Mouse (Mus musculus) forebrain, embryonic 16.5 days (tissue): ENCODE results near the gene Zbtb8a. TPM values are rescaled to one million over a fixed set of nuclear protein-coding genes. Genes with fewer than 3 reads are reported as not detected.

Experiments used
- ATAC-seq: fragments of 200-750 bp; cut with Nextera tagmentation; 2 replicates; pipeline ENCODE4 v1.8.0; 2017; ENCODE audit warnings: mild to moderate bottlenecking, moderate library complexity
- H3K27ac ChIP-seq: fragments of 300-500 bp; sonication (generic); 2 replicates; pipeline ENCODE4 v1.5.1; 2014; ENCODE audit warnings: low read length, control low read depth
- H3K27me3 ChIP-seq: fragments of 300-500 bp; sonication (generic); replicated peaks from 2 replicates; pipeline ENCODE4 v1.6.1; 2014; ENCODE audit warnings: low read length; ENCODE audit not compliant: control insufficient read depth, insufficient read depth
- H3K36me3 ChIP-seq: fragments of 300-500 bp; sonication (generic); 2 replicates; pipeline ENCODE4 v1.6.1; 2014; ENCODE audit not compliant: control insufficient read depth, insufficient read depth
- H3K4me1 ChIP-seq: fragments of 300-500 bp; sonication (generic); replicated peaks from 2 replicates; pipeline ENCODE4 v1.6.1; 2014; ENCODE audit warnings: low read length; ENCODE audit not compliant: control insufficient read depth, insufficient read depth
- H3K4me2 ChIP-seq: fragments of 300-500 bp; sonication (generic); 2 replicates; pipeline ENCODE4 v1.6.1; 2014; ENCODE audit warnings: mild to moderate bottlenecking, low read length, control low read depth
- H3K4me3 ChIP-seq: fragments of 300-500 bp; sonication (generic); replicated peaks from 2 replicates; pipeline ENCODE4 v1.5.1; 2014; ENCODE audit warnings: mild to moderate bottlenecking, low read length, control low read depth
- H3K9ac ChIP-seq: fragments of 300-500 bp; sonication (generic); replicated peaks from 2 replicates; pipeline ENCODE4 v1.6.1; 2014; ENCODE audit warnings: low read depth, low read length, control low read depth
- H3K9me3 ChIP-seq: fragments of 300-500 bp; sonication (generic); 2 replicates; pipeline ENCODE4 v1.6.1; 2016; ENCODE audit warnings: low read length; ENCODE audit not compliant: control insufficient read depth
- WGBS: fragments of 180-500 bp; shearing (Covaris S2); extraction: QIAGEN DNeasy Blood & Tissue Kit; methylation state at CpG from one replicate; pipeline ENCODE4 v1.1.7; 2014; 5-methylcytosine and 5-hydroxymethylcytosine counted together
- polyA plus RNA-seq: library from polyadenylated mRNA; unstranded; fragments of >200 nt; fragmentation: Nextera tagmentation; extraction: Ambion mirVana; gene quantifications from 2 replicates; pipeline ENCODE4 v1.2.1, GENCODE M21; 2015

Gene Zbtb8a
- polyA plus RNA-seq, 1 experiment from 2014 or later = 18.6 TPM

DNA sequence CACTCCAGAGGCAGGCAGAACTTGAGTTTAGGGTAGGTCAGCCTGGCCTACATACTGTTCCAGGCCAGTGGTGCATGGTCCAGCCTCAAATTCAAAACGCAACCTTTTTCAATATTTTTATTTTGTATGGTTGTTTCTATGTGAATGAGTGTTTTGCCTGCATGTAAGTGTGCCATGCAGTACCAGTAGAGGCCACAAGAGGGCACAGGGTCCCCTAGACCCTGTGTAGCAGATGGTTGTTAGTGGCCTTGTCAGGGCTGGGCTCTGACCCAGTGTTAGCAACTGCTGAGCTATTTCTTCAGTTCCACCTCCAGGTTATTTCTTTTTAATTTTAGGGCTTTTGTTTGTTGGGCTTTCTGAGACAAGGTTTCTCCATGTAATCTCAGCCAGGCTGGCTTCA is 27.3 kb downstream of the Zbtb8a start:
- Histone ChIP-seq H3K27me3 (no peaks in the 10 kb centered on the region), H3K9me3 (no peaks in the 10 kb centered on the region), H3K36me3 (peaks cover 2% of the 10 kb centered on the region), H3K9ac (no peak overlapping the region), H3K4me3 (no peak overlapping the region), H3K27ac (no peak overlapping the region), H3K4me2 (no peak overlapping the region), H3K4me1 (no peaks in the 10 kb centered on the region)
- 0% methylated on average over 1 of the region's 1 CpGs for WGBS
- peak; percentile 80; the same call in 1 of the 2 replicates for ATAC-seq

DNA sequence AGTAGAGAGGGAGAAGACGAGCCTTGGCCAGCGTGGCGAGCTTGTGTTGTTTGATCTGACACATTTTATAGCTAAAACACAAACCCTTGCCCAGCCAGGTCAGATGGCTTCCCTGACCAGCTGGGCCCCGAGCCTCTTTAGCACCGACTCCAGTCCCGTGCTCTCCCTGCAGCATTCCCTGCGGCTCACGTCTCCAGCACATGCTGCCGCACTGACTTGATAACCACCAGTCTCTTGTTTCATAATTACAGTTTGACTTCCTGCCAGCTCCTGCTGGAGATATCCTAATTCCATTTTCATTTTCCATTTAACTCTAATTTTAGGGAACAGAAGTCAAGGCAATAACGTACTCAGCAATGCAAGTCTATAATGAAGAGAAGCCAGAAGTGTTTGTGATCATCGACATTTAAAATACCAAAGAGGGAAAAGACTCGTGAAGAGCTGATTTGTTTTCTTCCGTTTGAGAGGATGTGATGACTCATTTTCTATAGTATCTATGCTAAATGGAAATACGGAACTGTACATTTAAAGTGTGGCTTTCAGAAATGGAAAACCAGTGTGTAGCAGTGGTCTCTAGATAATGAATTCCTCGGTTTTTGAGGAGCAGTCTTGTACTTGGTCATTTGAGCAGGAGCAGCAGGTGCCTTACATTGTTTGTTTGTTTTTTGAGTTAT is 31.3 kb downstream of the Zbtb8a start:
- 71% methylated on average over 15 of the region's 15 CpGs for WGBS
- no peak overlapping the region for H3K9ac ChIP-seq
- H3K36me3 ChIP-seq = peaks cover 14% of the 10 kb centered on the region
- H3K4me3 ChIP-seq = no peak overlapping the region
- no peak for ATAC-seq
- H3K9me3 ChIP-seq = no peaks in the 10 kb centered on the region
- H3K4me1 ChIP-seq = no peaks in the 10 kb centered on the region
- H3K4me2 ChIP-seq = no peak overlapping the region
- H3K27me3 ChIP-seq = no peaks in the 10 kb centered on the region
- no peak overlapping the region for H3K27ac ChIP-seq

DNA sequence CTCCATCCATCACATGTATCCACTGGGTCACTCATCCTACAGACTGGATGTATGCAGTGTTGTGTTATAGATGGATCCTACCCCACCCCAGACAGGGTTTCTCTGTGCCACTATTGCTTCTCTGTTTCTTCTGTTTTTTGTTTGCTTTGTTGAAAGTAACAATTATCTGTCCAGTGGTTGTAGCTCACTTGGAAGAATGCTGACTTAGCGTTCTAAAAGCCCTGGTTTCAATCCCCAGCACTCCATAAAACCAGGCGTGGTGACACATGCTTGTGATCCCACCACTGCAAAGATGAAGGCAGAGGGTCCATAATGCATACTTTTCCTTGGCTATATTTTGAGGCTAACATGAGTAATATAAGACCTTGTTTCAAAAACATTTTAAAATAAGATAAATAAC is 35.2 kb downstream of the Zbtb8a start:
- peaks cover 14% of the 10 kb centered on the region for H3K36me3 ChIP-seq
- no peak for ATAC-seq
- no peak overlapping the region for H3K9ac ChIP-seq
- no peaks in the 10 kb centered on the region for H3K4me1 ChIP-seq
- 86% methylated on average over 2 of the region's 2 CpGs for WGBS
- H3K4me2 ChIP-seq = no peak overlapping the region
- no peak overlapping the region for H3K27ac ChIP-seq
- H3K9me3 ChIP-seq = no peaks in the 10 kb centered on the region
- H3K4me3 ChIP-seq = no peak overlapping the region
- no peaks in the 10 kb centered on the region for H3K27me3 ChIP-seq

DNA sequence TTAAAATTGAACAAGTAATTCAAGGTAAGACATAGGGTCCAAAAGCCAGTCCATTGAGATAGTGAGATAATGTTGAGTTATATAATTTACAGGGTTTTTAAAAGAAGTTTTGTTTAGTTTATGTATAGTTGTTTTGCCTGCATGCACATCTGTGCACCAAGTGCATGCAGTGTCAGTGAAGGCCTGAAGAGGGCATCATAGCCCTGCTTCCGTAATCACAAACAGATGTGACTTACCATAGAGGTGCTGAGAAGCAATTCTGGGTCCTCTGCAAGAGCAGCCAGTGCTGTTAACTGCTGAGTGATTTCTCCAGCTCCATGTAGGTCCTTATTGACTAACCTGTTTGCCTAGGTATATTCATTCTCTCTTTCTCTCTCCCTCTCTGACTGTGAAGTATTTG is 36.0 kb downstream of the Zbtb8a start:
- H3K9ac ChIP-seq = no peak overlapping the region
- H3K9me3 ChIP-seq = no peaks in the 10 kb centered on the region
- no peak overlapping the region for H3K27ac ChIP-seq
- ATAC-seq = no peak
- H3K27me3 ChIP-seq = no peaks in the 10 kb centered on the region
- H3K36me3 ChIP-seq = peaks cover 14% of the 10 kb centered on the region
- H3K4me3 ChIP-seq = no peak overlapping the region
- WGBS = 87% methylated on average over 1 of the region's 1 CpGs
- no peaks in the 10 kb centered on the region for H3K4me1 ChIP-seq
- H3K4me2 ChIP-seq = no peak overlapping the region

DNA sequence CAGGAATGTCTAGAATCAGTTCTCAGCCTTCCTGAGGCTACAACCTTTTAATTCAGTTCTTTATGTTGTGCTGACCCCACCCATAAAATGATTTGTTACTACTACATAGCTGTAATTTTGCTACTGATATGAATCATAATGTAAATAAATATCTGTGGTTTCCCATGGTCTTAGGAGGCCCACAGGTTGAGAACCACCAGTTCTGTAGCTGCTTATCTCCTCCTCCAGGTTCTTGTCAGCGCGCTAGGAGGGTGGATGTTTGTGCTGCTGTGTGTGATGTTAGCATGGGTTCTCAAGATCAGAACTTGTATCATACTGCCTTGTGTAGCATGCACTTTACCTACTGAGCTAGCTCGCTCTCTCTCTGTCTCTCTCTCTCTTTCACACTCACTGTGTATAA is 38.2 kb downstream of the Zbtb8a start:
- Histone ChIP-seq H3K36me3 (peaks cover 14% of the 10 kb centered on the region), H3K4me1 (peaks cover 3% of the 10 kb centered on the region), H3K4me3 (no peak overlapping the region), H3K9ac (no peak overlapping the region), H3K9me3 (no peaks in the 10 kb centered on the region), H3K27ac (no peak overlapping the region), H3K4me2 (no peak overlapping the region), H3K27me3 (no peaks in the 10 kb centered on the region)
- no peak for ATAC-seq
- 98% methylated on average over 3 of the region's 3 CpGs for WGBS

DNA sequence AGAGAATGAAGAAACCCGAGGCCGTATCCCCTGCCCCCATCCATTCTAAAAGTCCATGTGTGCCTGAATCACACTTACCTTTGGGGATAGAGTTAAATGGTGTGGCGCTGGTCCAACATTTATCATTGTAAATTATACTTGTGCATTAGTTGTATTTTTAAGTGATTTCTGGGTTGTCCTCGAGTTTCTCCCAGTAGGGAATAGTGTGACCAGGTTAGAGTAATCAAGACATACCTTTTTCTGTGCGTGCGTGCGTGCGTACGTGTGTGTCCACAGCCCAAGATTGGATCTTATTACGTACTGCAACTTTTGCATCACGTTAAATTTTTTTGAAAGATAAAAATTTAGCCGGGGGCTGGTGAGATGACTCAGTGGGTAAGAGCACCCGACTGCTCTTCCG is 41.6 kb downstream of the Zbtb8a start:
- H3K27ac ChIP-seq = peak overlapping the region; percentile 98
- H3K4me1 ChIP-seq = peaks cover 29% of the 10 kb centered on the region
- WGBS = 55% methylated on average over 14 of the region's 14 CpGs
- no peaks in the 10 kb centered on the region for H3K36me3 ChIP-seq
- peak overlapping the region; percentile 60 for H3K4me2 ChIP-seq
- peak overlapping the region; percentile 51 for H3K4me3 ChIP-seq
- ATAC-seq = no peak
- no peaks in the 10 kb centered on the region for H3K27me3 ChIP-seq
- H3K9ac ChIP-seq = peak overlapping the region; percentile 61
- no peaks in the 10 kb centered on the region for H3K9me3 ChIP-seq

DNA sequence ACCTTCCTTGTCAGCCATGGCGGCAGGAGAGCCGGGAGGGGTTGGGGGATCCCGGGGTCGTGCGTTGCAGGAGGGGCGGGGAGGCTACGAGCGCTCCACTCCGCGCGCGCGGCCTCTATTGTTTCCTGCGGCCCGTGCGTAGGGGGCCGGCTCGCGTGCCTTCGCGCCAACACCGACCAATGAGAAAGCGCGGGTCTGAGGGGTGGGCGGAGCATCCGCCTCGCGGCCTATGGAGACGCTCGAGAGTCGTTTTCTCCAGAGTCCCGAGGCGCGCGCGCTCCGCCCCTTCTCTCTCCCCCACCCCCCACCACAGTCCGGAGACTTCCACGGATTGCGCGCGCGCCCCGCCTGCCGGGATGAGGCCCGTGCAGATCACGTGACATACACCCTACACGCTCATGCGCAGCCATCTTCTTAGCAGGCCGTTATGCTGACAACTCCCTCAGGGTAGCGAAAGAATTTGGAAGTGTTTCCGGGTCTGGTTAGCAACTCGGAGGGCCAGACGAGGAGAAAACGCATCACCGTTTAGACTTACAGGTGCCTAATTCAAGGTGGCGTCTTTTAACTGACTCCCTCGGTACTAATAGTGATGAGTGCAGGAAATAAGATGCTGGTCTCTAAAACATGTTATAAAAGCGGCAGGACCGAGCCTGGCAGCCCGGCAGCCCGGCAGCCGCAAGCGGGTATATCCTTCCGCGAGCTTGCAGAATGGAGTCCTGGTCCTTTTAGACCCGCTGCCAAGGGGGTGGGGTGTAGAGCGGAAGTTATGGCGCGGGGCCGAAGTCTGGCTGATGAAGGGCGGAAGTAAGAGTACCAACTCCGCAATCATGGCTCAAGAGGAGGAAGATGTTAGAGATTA is 42.5 kb downstream of the Zbtb8a start, which contains the start of the genes Rbbp4 and Zbtb8os:
Gene Rbbp4 (minus strand): TSS at position 155 of the 859 bp plus-strand sequence.
Gene Zbtb8os (plus strand): TSS at position 480 of the 859 bp plus-strand sequence.
- no peaks in the 10 kb centered on the region for H3K27me3 ChIP-seq
- WGBS = under 1% methylated on average over 73 of the region's 73 CpGs
- no peaks in the 10 kb centered on the region for H3K36me3 ChIP-seq
- peak within 1 kb of the TSS; percentile 88 for H3K9ac ChIP-seq
- peaks cover 31% of the 10 kb centered on the region for H3K4me1 ChIP-seq
- peak within 1 kb of the TSS; percentile 76 for H3K4me2 ChIP-seq
- peak; percentile 98 for ATAC-seq
- H3K27ac ChIP-seq = peak within 1 kb of the TSS; percentile 98
- peak within 1 kb of the TSS; percentile 82 for H3K4me3 ChIP-seq
- H3K9me3 ChIP-seq = no peaks in the 10 kb centered on the region

DNA sequence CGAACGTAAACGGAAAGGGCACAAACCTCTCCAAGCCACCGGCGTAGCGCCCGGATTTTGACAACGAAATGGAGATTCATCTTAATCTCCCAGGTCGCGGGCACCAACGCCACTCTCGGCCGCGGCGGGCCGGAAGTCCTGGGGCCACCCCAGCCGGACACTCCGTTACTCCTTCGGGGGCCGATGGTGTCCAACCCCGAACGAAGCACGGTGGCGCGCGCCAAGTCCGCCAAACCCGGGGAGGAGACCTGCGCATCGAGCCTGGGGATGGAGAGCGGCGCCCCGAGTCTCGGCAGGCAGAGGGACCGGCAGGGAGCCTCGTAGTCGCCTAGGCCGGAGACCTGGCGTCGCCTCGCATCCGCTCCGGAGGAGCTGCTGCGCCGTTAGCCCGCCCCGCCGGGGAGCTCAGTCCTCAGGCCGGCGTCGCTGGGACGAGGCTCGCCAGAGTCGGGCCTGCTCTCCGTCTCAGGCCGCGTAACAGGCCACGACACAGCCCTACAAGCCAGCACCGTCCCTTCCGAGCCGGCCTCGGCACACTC is 43.2 kb downstream of the Zbtb8a start:
- H3K9me3 ChIP-seq = no peaks in the 10 kb centered on the region
- peak overlapping the region; percentile 76 for H3K4me2 ChIP-seq
- no peaks in the 10 kb centered on the region for H3K36me3 ChIP-seq
- no peak for ATAC-seq
- H3K4me3 ChIP-seq = peak overlapping the region; percentile 82
- peak overlapping the region; percentile 92 for H3K27ac ChIP-seq
- under 1% methylated on average over 57 of the region's 62 CpGs for WGBS
- H3K27me3 ChIP-seq = no peaks in the 10 kb centered on the region
- peak overlapping the region; percentile 88 for H3K9ac ChIP-seq
- peaks cover 31% of the 10 kb centered on the region for H3K4me1 ChIP-seq

DNA sequence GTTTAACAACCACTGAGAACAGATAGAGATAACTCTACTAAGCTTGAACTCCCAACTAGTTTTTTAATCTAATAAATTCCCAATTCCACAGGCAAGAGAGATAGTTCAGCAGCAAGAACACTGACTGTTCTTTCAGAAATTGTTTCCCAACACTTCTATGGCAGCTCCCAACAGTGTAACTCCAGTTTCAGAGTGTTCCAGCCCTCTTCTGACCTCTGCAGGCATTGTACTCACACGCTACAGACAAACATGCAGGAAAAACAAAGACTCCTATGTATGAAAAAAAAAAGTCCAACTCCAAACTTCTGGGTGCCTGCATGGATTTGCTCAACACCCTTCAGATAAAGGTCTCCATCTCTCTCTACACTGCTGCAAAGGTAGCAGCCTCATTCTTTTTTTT is 45.1 kb downstream of the Zbtb8a start:
- Histone ChIP-seq H3K36me3 (peaks cover 8% of the 10 kb centered on the region), H3K4me1 (peaks cover 31% of the 10 kb centered on the region), H3K9ac (no peak overlapping the region), H3K27me3 (no peaks in the 10 kb centered on the region), H3K27ac (no peak overlapping the region), H3K4me3 (no peak overlapping the region; the same call in 1 of the 2 replicates), H3K4me2 (peak overlapping the region; percentile 76), H3K9me3 (no peaks in the 10 kb centered on the region)
- 19% methylated on average over 1 of the region's 1 CpGs for WGBS
- no peak for ATAC-seq
